Mouse (Mus musculus): ENCODE data around the gene Tub. TPM values are rescaled to one million over a fixed set of nuclear protein-coding genes. Genes with fewer than 3 reads are reported as not detected.
A peak's percentile ranks its signal among the peaks of the same experiment; 100 is the strongest.

Gene Tub
- polyA plus RNA-seq, 1 experiment from 2014 or later = 2.5 TPM

- Histone ChIP-seq H3K27me3 (no peaks in the 10 kb centered on the region), H3K4me1 (no peaks in the 10 kb centered on the region), H3K36me3 (no peaks in the 10 kb centered on the region), H3K4me2 (no peak overlapping the region), H3K9me3 (no peaks in the 10 kb centered on the region), H3K9ac (no peak overlapping the region), H3K27ac (no peak overlapping the region), H3K4me3 (no peak overlapping the region)
- no peak for ATAC-seq (ENCODE audit: insufficient number of reproducible peaks, low FRiP score, low TSS enrichment, low read depth)
- 57% methylated on average over 7 of the region's 7 CpGs for WGBS
These were observed 43.1 kb downstream of the Tub start for GRCm38 (mm10) chr7:108993230-108993629.

- H3K27me3 ChIP-seq = no peaks in the 10 kb centered on the region
- H3K9me3 ChIP-seq = no peaks in the 10 kb centered on the region
- no peak overlapping the region for H3K27ac ChIP-seq
- H3K9ac ChIP-seq = no peak overlapping the region
- H3K36me3 ChIP-seq = no peaks in the 10 kb centered on the region
- no peaks in the 10 kb centered on the region for H3K4me1 ChIP-seq
- H3K4me2 ChIP-seq = no peak overlapping the region
- no peak overlapping the region for H3K4me3 ChIP-seq
- 73% methylated on average over 3 of the region's 3 CpGs for WGBS
- no peak for ATAC-seq (ENCODE audit: insufficient number of reproducible peaks, low FRiP score, low TSS enrichment, low read depth)
These were observed 43.7 kb downstream of the Tub start for GRCm38 (mm10) chr7:108993881-108994291.

- Histone ChIP-seq H3K4me3 (no peak overlapping the region), H3K36me3 (no peaks in the 10 kb centered on the region), H3K9me3 (no peaks in the 10 kb centered on the region), H3K9ac (no peak overlapping the region), H3K4me2 (no peak overlapping the region), H3K4me1 (no peaks in the 10 kb centered on the region), H3K27me3 (no peaks in the 10 kb centered on the region), H3K27ac (no peak overlapping the region)
- whole genome bisulfite sequencing = 56% methylated on average over 6 of the region's 6 CpGs
- ATAC-seq (ENCODE audit: insufficient number of reproducible peaks, low FRiP score, low TSS enrichment, low read depth) = no peak
These were observed 46.0 kb downstream of the Tub start for GRCm38 (mm10) chr7:108996156-108996555.

- Histone ChIP-seq H3K4me1 (no peaks in the 10 kb centered on the region), H3K4me3 (no peak overlapping the region), H3K27me3 (no peaks in the 10 kb centered on the region), H3K9me3 (no peaks in the 10 kb centered on the region), H3K27ac (no peak overlapping the region), H3K36me3 (no peaks in the 10 kb centered on the region), H3K4me2 (no peak overlapping the region), H3K9ac (no peak overlapping the region)
- 35% methylated on average over 4 of the region's 4 CpGs for WGBS
- no peak for ATAC-seq (ENCODE audit: insufficient number of reproducible peaks, low FRiP score, low TSS enrichment, low read depth)
These were observed 50.3 kb downstream of the Tub start for GRCm38 (mm10) chr7:109000315-109000954.

GRCm38 (mm10) chr7:109001971-109002370, 51.8 kb downstream of the Tub start:
- Histone ChIP-seq H3K4me2 (no peak overlapping the region), H3K4me1 (no peaks in the 10 kb centered on the region), H3K27me3 (no peaks in the 10 kb centered on the region), H3K27ac (no peak overlapping the region), H3K4me3 (no peak overlapping the region), H3K36me3 (no peaks in the 10 kb centered on the region), H3K9me3 (no peaks in the 10 kb centered on the region), H3K9ac (no peak overlapping the region)
- WGBS = 83% methylated on average over 4 of the region's 4 CpGs
- ATAC-seq (ENCODE audit: insufficient number of reproducible peaks, low FRiP score, low TSS enrichment, low read depth) = no peak

- ATAC-seq (ENCODE audit: insufficient number of reproducible peaks, low FRiP score, low TSS enrichment, low read depth) = no peak
- H3K27me3 ChIP-seq = peaks cover under 1% of the 10 kb centered on the region
- H3K4me2 ChIP-seq = no peak overlapping the region
- 39% methylated on average over 3 of the region's 3 CpGs for WGBS
- no peaks in the 10 kb centered on the region for H3K36me3 ChIP-seq
- no peaks in the 10 kb centered on the region for H3K4me1 ChIP-seq
- no peak overlapping the region for H3K9ac ChIP-seq
- H3K9me3 ChIP-seq = no peaks in the 10 kb centered on the region
- no peak overlapping the region for H3K27ac ChIP-seq
- H3K4me3 ChIP-seq = no peak overlapping the region
These were observed 53.5 kb downstream of the Tub start for GRCm38 (mm10) chr7:109003653-109004052.

- H3K9ac ChIP-seq = no peak overlapping the region
- no peaks in the 10 kb centered on the region for H3K36me3 ChIP-seq
- no peak overlapping the region for H3K4me2 ChIP-seq
- ATAC-seq (ENCODE audit: insufficient number of reproducible peaks, low FRiP score, low TSS enrichment, low read depth) = no peak
- H3K27me3 ChIP-seq = peaks cover 46% of the 10 kb centered on the region
- H3K27ac ChIP-seq = no peak overlapping the region
- no peaks in the 10 kb centered on the region for H3K9me3 ChIP-seq
- 69% methylated on average over 1 of the region's 1 CpGs for WGBS
- H3K4me1 ChIP-seq = peaks cover 10% of the 10 kb centered on the region
- H3K4me3 ChIP-seq = no peak overlapping the region
These were observed 59.1 kb downstream of the Tub start for GRCm38 (mm10) chr7:109009260-109009659.

GRCm38 (mm10) chr7:109010720-109011595, 60.8 kb downstream of the Tub start:
- H3K4me1 ChIP-seq = peaks cover 10% of the 10 kb centered on the region
- no peaks in the 10 kb centered on the region for H3K36me3 ChIP-seq
- peak overlapping the region; percentile 63 for H3K9ac ChIP-seq
- 0 out of 2 replicates have a peak, but pooled peaks have one; percentile 37 for ATAC-seq (ENCODE audit: insufficient number of reproducible peaks, low FRiP score, low TSS enrichment, low read depth)
- peak overlapping the region; percentile 94 for H3K4me2 ChIP-seq
- peaks cover 46% of the 10 kb centered on the region for H3K27me3 ChIP-seq
- H3K9me3 ChIP-seq = no peaks in the 10 kb centered on the region
- WGBS = 1% methylated on average over 67 of the region's 82 CpGs
- no peak overlapping the region for H3K27ac ChIP-seq
- H3K4me3 ChIP-seq = peak overlapping the region; percentile 66

GRCm38 (mm10) chr7:109011596-109012180, 61.5 kb downstream of the Tub start:
- no peak overlapping the region for H3K9ac ChIP-seq
- peaks cover 46% of the 10 kb centered on the region for H3K27me3 ChIP-seq
- no peaks in the 10 kb centered on the region for H3K36me3 ChIP-seq
- H3K4me1 ChIP-seq = peaks cover 10% of the 10 kb centered on the region
- H3K4me3 ChIP-seq = peak overlapping the region; percentile 66
- no peaks in the 10 kb centered on the region for H3K9me3 ChIP-seq
- WGBS = 53% methylated on average over 8 of the region's 8 CpGs
- H3K27ac ChIP-seq = no peak overlapping the region
- H3K4me2 ChIP-seq = peak overlapping the region; percentile 94
- ATAC-seq (ENCODE audit: insufficient number of reproducible peaks, low FRiP score, low TSS enrichment, low read depth) = no peak

GRCm38 (mm10) chr7:109012575-109012974, 62.4 kb downstream of the Tub start:
- H3K4me2 ChIP-seq = no peak overlapping the region
- 84% methylated on average over 1 of the region's 1 CpGs for WGBS
- no peak overlapping the region for H3K9ac ChIP-seq
- peaks cover 10% of the 10 kb centered on the region for H3K4me1 ChIP-seq
- ATAC-seq (ENCODE audit: insufficient number of reproducible peaks, low FRiP score, low TSS enrichment, low read depth) = no peak
- H3K4me3 ChIP-seq = no peak overlapping the region
- H3K9me3 ChIP-seq = no peaks in the 10 kb centered on the region
- no peak overlapping the region for H3K27ac ChIP-seq
- H3K27me3 ChIP-seq = peaks cover 46% of the 10 kb centered on the region
- no peaks in the 10 kb centered on the region for H3K36me3 ChIP-seq

GRCm38 (mm10) chr7:109012998-109013625, 63.0 kb downstream of the Tub start:
- Histone ChIP-seq H3K4me1 (peaks cover 10% of the 10 kb centered on the region), H3K4me3 (no peak overlapping the region), H3K4me2 (no peak overlapping the region), H3K27ac (no peak overlapping the region), H3K9ac (no peak overlapping the region), H3K27me3 (peaks cover 46% of the 10 kb centered on the region), H3K9me3 (no peaks in the 10 kb centered on the region), H3K36me3 (no peaks in the 10 kb centered on the region)
- no peak for ATAC-seq (ENCODE audit: insufficient number of reproducible peaks, low FRiP score, low TSS enrichment, low read depth)
- WGBS = 40% methylated on average over 4 of the region's 4 CpGs
